Mouse (Mus musculus): ENCODE measurements around the gene Btbd1. TPM values are rescaled to one million over a fixed set of nuclear protein-coding genes. Genes with fewer than 3 reads are reported as not detected.
"Not testable (repeated sequence)": the region's sequence is repeated elsewhere in the genome, so short reads cannot be mapped to it uniquely, and the experiment has no call there.

The Btbd1 gene
- total RNA-seq, 2 experiments from 2014 or later, result 183 to 206 TPM

- intact Hi-C loops (cut with DNase I; ENCODE audit: low total_unique reads), result no loop called here
- no peak for DNase-seq
Observed at GRCm38 (mm10) chr7:81854568-81855307, 25.5 kb upstream of the Btbd1 start.

GRCm38 (mm10) chr7:81851706-81852105, 22.5 kb upstream of the Btbd1 start:
- no peak for DNase-seq
- intact Hi-C loops (cut with DNase I; ENCODE audit: low total_unique reads), result no loop called here

GRCm38 (mm10) chr7:81850171-81850570, 20.9 kb upstream of the Btbd1 start:
- intact Hi-C loops (cut with DNase I; ENCODE audit: low total_unique reads), result no loop called here
- DNase-seq, result no peak

GRCm38 (mm10) chr7:81849633-81850032, 20.4 kb upstream of the Btbd1 start:
- intact Hi-C loops (cut with DNase I; ENCODE audit: low total_unique reads), result no loop called here
- no peak for DNase-seq

- intact Hi-C loops (cut with DNase I; ENCODE audit: low total_unique reads), result no loop called here
- no peak for DNase-seq
Observed at GRCm38 (mm10) chr7:81849214-81849613, 20.0 kb upstream of the Btbd1 start.

GRCm38 (mm10) chr7:81847777-81848176, 18.5 kb upstream of the Btbd1 start:
- intact Hi-C loops (cut with DNase I; ENCODE audit: low total_unique reads), result no loop called here
- DNase-seq, result no peak

GRCm38 (mm10) chr7:81847010-81847409, 17.8 kb upstream of the Btbd1 start:
- no peak for DNase-seq
- intact Hi-C loops (cut with DNase I; ENCODE audit: low total_unique reads), result no loop called here

- no peak for DNase-seq
- intact Hi-C loops (cut with DNase I; ENCODE audit: low total_unique reads), result no loop called here
Observed at GRCm38 (mm10) chr7:81846008-81846407, 16.8 kb upstream of the Btbd1 start.

GRCm38 (mm10) chr7:81845313-81845712, 16.1 kb upstream of the Btbd1 start:
- intact Hi-C loops (cut with DNase I; ENCODE audit: low total_unique reads), result no loop called here
- DNase-seq, result no peak

- DNase-seq, result no peak
- intact Hi-C loops (cut with DNase I; ENCODE audit: low total_unique reads), result no loop called here
Observed at GRCm38 (mm10) chr7:81844801-81845200, 15.6 kb upstream of the Btbd1 start.

- no peak for DNase-seq
- intact Hi-C loops (cut with DNase I; ENCODE audit: low total_unique reads), result no loop called here
Observed at GRCm38 (mm10) chr7:81843903-81844302, 14.7 kb upstream of the Btbd1 start.

- no peak for DNase-seq
- intact Hi-C loops (cut with DNase I; ENCODE audit: low total_unique reads), result no loop called here
Observed at GRCm38 (mm10) chr7:81842998-81843397, 13.8 kb upstream of the Btbd1 start.

GRCm38 (mm10) chr7:81842141-81842540, 12.9 kb upstream of the Btbd1 start:
- DNase-seq, result no peak
- intact Hi-C loops (cut with DNase I; ENCODE audit: low total_unique reads), result no loop called here

- DNase-seq, result peak; percentile 49
- intact Hi-C loops (cut with DNase I; ENCODE audit: low total_unique reads), result no loop called here
Observed at GRCm38 (mm10) chr7:81841439-81841838, 12.2 kb upstream of the Btbd1 start.

GRCm38 (mm10) chr7:81840661-81841181, 11.5 kb upstream of the Btbd1 start:
- intact Hi-C loops (cut with DNase I; ENCODE audit: low total_unique reads), result no loop called here
- no peak for DNase-seq

- DNase-seq, result no peak
- intact Hi-C loops (cut with DNase I; ENCODE audit: low total_unique reads), result no loop called here
Observed at GRCm38 (mm10) chr7:81839746-81840145, 10.5 kb upstream of the Btbd1 start.

GRCm38 (mm10) chr7:81837771-81838170, 8.5 kb upstream of the Btbd1 start:
- DNase-seq; intact Hi-C loops (cut with DNase I; ENCODE audit: low total_unique reads): not testable (repeated sequence)

GRCm38 (mm10) chr7:81835430-81835829, 6.2 kb upstream of the Btbd1 start:
- DNase-seq, result no peak

GRCm38 (mm10) chr7:81834847-81835246, 5.6 kb upstream of the Btbd1 start:
- intact Hi-C loops (cut with DNase I; ENCODE audit: low total_unique reads), result no loop called here
- DNase-seq, result no peak

More at GRCm38 (mm10) chr7:81835430-81835829, 6.2 kb upstream of the Btbd1 start:
- intact Hi-C loops (cut with DNase I; ENCODE audit: low total_unique reads), result no loop called here

GRCm38 (mm10) chr7:81828681-81829378, 401 bp downstream of the Btbd1 start:
- peak; percentile 60 for DNase-seq

More at GRCm38 (mm10) chr7:81828681-81829378, 401 bp downstream of the Btbd1 start:
- intact Hi-C loops (cut with DNase I; ENCODE audit: low total_unique reads), result no loop called here

All from gastrocnemius, postnatal 14 days (tissue).